Mouse (Mus musculus): Measurements from ENCODE around the gene Myo1g. TPM values are rescaled to one million over a fixed set of nuclear protein-coding genes. Genes with fewer than 3 reads are reported as not detected.

Gene Myo1g
- 0.75 and 1.1 TPM in 2 replicates for polyA plus RNA-seq (2016; fragmentation: Nextera tagmentation; extraction: Ambion mirVana)

DNA sequence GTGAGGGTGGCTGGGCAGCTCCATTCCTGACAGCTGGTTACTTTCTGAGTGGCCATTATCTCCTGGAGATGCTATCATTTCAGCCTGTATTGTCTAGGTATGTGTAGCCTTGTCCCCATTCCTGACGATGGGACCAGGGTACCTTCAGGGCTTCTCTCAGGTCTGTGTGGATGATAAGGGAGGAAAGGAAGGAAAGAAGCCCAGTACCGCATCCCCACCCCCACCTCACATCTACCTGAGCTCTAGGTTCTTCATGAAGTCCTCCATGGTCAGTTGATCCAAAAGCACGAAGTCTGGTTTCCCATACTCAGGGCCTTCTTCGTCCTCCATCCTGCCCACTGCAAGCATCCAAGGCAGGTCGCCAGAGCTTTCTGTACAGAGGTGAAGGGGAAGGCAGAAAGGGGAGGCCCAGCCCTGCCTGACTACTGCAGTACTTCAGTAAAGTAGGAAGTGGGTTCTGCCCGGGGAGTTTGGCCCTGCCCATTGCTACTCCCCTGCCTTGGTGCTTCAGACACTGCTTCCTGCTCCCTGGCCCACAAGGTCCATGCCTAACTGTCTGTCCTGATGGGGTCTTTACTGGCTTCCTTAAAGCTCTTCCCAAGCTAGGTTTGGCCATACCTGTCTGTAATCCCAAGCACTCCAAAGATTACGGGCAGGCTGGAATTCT is at the start of gene Myo1g:
Gene Myo1g (minus strand): TSS at position 459 of the 667 bp plus-strand sequence.
- peaks cover 21% of the 10 kb centered on the region for H3K36me3 ChIP-seq
- H3K9me3 ChIP-seq = no peaks in the 10 kb centered on the region
- no peak within 1 kb of the TSS for H3K4me2 ChIP-seq (replicated peaks)
- H3K4me1 ChIP-seq = no peaks in the 10 kb centered on the region
- no peak within 1 kb of the TSS for H3K4me3 ChIP-seq
- no peaks in the 10 kb centered on the region for H3K27me3 ChIP-seq
- ATAC-seq (ENCODE audit: insufficient number of reproducible peaks, insufficient read depth, low FRiP score, low TSS enrichment) = no peak
- H3K9ac ChIP-seq = no peak within 1 kb of the TSS
- no peak within 1 kb of the TSS for H3K27ac ChIP-seq
- 80% methylated on average over 7 of the region's 7 CpGs for WGBS

- Histone ChIP-seq H3K9ac (no peak overlapping the region), H3K27ac (no peak overlapping the region), H3K27me3 (no peaks in the 10 kb centered on the region), H3K4me3 (no peak overlapping the region), H3K4me2 (replicated peaks) (no peak overlapping the region), H3K9me3 (no peaks in the 10 kb centered on the region), H3K4me1 (no peaks in the 10 kb centered on the region), H3K36me3 (peaks cover 35% of the 10 kb centered on the region)
- WGBS = 54% methylated on average over 3 of the region's 3 CpGs
- ATAC-seq (ENCODE audit: insufficient number of reproducible peaks, insufficient read depth, low FRiP score, low TSS enrichment) = no peak
Observed at GRCm38 (mm10) chr11:6569410-6569777, 48.6 kb upstream of the Myo1g start.

- no peak overlapping the region for H3K4me2 ChIP-seq (replicated peaks)
- ATAC-seq (ENCODE audit: insufficient number of reproducible peaks, insufficient read depth, low FRiP score, low TSS enrichment) = no peak
- no peaks in the 10 kb centered on the region for H3K9me3 ChIP-seq
- H3K4me3 ChIP-seq = no peak overlapping the region
- no peaks in the 10 kb centered on the region for H3K4me1 ChIP-seq
- peaks cover 38% of the 10 kb centered on the region for H3K36me3 ChIP-seq
- H3K9ac ChIP-seq = no peak overlapping the region
- no peak overlapping the region for H3K27ac ChIP-seq
- H3K27me3 ChIP-seq = no peaks in the 10 kb centered on the region
- 73% methylated on average over 11 of the region's 11 CpGs for WGBS
Observed at GRCm38 (mm10) chr11:6568584-6569409, 48.0 kb upstream of the Myo1g start.

DNA sequence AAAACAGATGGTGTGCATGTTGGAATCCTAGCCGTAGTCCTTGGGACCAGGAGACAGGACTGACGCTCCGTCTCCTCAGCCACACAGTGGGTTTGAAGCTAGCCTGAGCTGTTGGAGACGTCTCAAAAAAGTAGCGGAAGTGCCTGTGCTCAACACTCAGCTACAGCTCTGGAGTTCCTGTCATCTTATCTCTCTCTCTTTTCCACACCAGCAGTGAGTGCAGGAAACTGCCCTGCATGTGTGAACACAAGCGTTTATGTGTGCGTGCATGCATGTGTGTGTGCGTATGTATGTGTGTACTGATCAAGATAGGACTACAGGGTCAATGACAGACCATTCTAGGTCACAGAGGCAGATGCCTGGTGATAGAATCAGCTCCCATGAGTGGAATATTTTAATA is 47.2 kb upstream of the Myo1g start:
- Histone ChIP-seq H3K4me3 (no peak overlapping the region), H3K27ac (no peak overlapping the region), H3K36me3 (peaks cover 37% of the 10 kb centered on the region), H3K27me3 (no peaks in the 10 kb centered on the region), H3K4me1 (no peaks in the 10 kb centered on the region), H3K4me2 (replicated peaks) (no peak overlapping the region), H3K9ac (no peak overlapping the region), H3K9me3 (no peaks in the 10 kb centered on the region)
- WGBS = 90% methylated on average over 8 of the region's 8 CpGs
- ATAC-seq (ENCODE audit: insufficient number of reproducible peaks, insufficient read depth, low FRiP score, low TSS enrichment) = no peak

GRCm38 (mm10) chr11:6566496-6566895 is 45.7 kb upstream of the Myo1g start:
- no peak overlapping the region for H3K4me2 ChIP-seq (replicated peaks)
- H3K36me3 ChIP-seq = peaks cover 28% of the 10 kb centered on the region
- H3K4me1 ChIP-seq = no peaks in the 10 kb centered on the region
- no peaks in the 10 kb centered on the region for H3K9me3 ChIP-seq
- H3K9ac ChIP-seq = no peak overlapping the region
- no peak for ATAC-seq (ENCODE audit: insufficient number of reproducible peaks, insufficient read depth, low FRiP score, low TSS enrichment)
- no peak overlapping the region for H3K4me3 ChIP-seq
- 88% methylated on average over 4 of the region's 4 CpGs for WGBS
- no peak overlapping the region for H3K27ac ChIP-seq
- H3K27me3 ChIP-seq = no peaks in the 10 kb centered on the region

GRCm38 (mm10) chr11:6563201-6563600 is 42.4 kb upstream of the Myo1g start:
- Histone ChIP-seq H3K9ac (no peak overlapping the region), H3K27me3 (no peaks in the 10 kb centered on the region), H3K4me1 (no peaks in the 10 kb centered on the region), H3K4me3 (no peak overlapping the region), H3K27ac (no peak overlapping the region), H3K4me2 (replicated peaks) (no peak overlapping the region), H3K36me3 (peaks cover 11% of the 10 kb centered on the region), H3K9me3 (no peaks in the 10 kb centered on the region)
- ATAC-seq (ENCODE audit: insufficient number of reproducible peaks, insufficient read depth, low FRiP score, low TSS enrichment) = no peak
- WGBS = 91% methylated on average over 4 of the region's 4 CpGs

GRCm38 (mm10) chr11:6562359-6562758 is 41.6 kb upstream of the Myo1g start:
- no peaks in the 10 kb centered on the region for H3K4me1 ChIP-seq
- no peaks in the 10 kb centered on the region for H3K27me3 ChIP-seq
- 80% methylated on average over 6 of the region's 6 CpGs for WGBS
- H3K27ac ChIP-seq = no peak overlapping the region
- no peak overlapping the region for H3K9ac ChIP-seq
- H3K4me3 ChIP-seq = no peak overlapping the region
- H3K36me3 ChIP-seq = peaks cover 11% of the 10 kb centered on the region
- H3K4me2 ChIP-seq (replicated peaks) = no peak overlapping the region
- ATAC-seq (ENCODE audit: insufficient number of reproducible peaks, insufficient read depth, low FRiP score, low TSS enrichment) = no peak
- no peaks in the 10 kb centered on the region for H3K9me3 ChIP-seq

DNA sequence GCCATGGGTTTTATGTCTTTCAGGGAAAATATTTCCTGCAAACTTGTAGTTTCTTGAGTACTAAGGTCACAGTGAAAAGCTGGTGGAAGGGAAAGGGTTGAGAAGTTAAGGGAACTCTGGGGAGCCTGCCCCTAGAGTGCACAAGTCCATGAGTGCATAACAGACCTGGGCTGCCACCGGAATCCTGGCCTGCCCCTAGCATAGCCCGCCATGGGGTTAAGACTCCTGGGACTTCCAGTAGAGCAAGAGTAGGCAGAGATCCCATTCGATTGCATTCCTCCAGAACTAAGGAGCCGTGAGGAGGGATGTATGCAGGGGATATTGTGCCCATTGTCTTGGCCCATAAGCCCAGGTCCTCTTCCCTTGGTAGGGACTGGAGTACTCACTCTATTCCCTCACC is 40.7 kb upstream of the Myo1g start:
- no peak overlapping the region for H3K9ac ChIP-seq
- peaks cover 19% of the 10 kb centered on the region for H3K36me3 ChIP-seq
- no peaks in the 10 kb centered on the region for H3K4me1 ChIP-seq
- H3K4me2 ChIP-seq (replicated peaks) = no peak overlapping the region
- ATAC-seq (ENCODE audit: insufficient number of reproducible peaks, insufficient read depth, low FRiP score, low TSS enrichment) = no peak
- H3K9me3 ChIP-seq = no peaks in the 10 kb centered on the region
- no peaks in the 10 kb centered on the region for H3K27me3 ChIP-seq
- 90% methylated on average over 4 of the region's 4 CpGs for WGBS
- no peak overlapping the region for H3K4me3 ChIP-seq
- H3K27ac ChIP-seq = no peak overlapping the region

DNA sequence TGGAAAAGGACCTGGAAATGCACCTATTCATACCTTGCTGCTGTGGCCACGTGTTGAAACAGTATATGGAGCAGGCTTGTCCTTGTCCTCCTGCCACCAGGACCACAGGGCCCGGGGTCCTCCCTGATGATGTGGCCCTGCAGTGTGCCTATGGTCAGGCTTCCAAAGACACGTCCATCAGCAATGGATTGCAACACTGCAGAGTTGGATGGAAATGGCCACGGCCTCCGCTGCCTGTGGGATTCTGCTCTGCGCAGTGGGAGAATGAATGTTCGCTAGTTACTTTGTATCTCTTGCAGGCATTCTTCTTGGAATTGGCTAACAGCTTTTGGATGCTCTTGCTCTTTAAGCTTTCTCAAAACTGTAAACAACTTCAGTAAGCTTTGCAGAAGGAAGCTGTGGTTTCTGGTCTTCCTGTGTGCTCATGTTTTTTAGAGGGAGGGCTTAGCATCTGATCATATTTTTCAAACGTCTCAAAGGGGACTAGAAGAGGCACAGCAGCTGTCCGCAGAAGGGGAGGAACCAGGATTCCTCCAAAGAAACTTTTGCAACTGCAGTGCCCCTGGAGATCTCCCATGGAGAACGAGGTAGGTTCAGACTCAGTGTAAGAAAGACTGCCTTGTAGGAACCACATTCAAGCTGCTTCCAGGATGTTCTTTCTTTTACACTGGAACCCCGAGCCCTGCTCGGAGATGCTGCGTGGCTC is 40.0 kb upstream of the Myo1g start:
- no peaks in the 10 kb centered on the region for H3K27me3 ChIP-seq
- H3K4me1 ChIP-seq = no peaks in the 10 kb centered on the region
- peaks cover 19% of the 10 kb centered on the region for H3K36me3 ChIP-seq
- no peak overlapping the region for H3K4me3 ChIP-seq
- no peak overlapping the region for H3K9ac ChIP-seq
- 88% methylated on average over 13 of the region's 13 CpGs for WGBS
- no peaks in the 10 kb centered on the region for H3K9me3 ChIP-seq
- ATAC-seq (ENCODE audit: insufficient number of reproducible peaks, insufficient read depth, low FRiP score, low TSS enrichment) = no peak
- no peak overlapping the region for H3K4me2 ChIP-seq (replicated peaks)
- H3K27ac ChIP-seq = no peak overlapping the region

GRCm38 (mm10) chr11:6559996-6560395 is 39.2 kb upstream of the Myo1g start:
- no peak for ATAC-seq (ENCODE audit: insufficient number of reproducible peaks, insufficient read depth, low FRiP score, low TSS enrichment)
- 92% methylated on average over 2 of the region's 2 CpGs for WGBS
- peaks cover 19% of the 10 kb centered on the region for H3K36me3 ChIP-seq
- no peak overlapping the region for H3K9ac ChIP-seq
- no peaks in the 10 kb centered on the region for H3K4me1 ChIP-seq
- no peak overlapping the region for H3K4me3 ChIP-seq
- H3K27ac ChIP-seq = no peak overlapping the region
- no peaks in the 10 kb centered on the region for H3K27me3 ChIP-seq
- no peaks in the 10 kb centered on the region for H3K9me3 ChIP-seq
- H3K4me2 ChIP-seq (replicated peaks) = no peak overlapping the region

DNA sequence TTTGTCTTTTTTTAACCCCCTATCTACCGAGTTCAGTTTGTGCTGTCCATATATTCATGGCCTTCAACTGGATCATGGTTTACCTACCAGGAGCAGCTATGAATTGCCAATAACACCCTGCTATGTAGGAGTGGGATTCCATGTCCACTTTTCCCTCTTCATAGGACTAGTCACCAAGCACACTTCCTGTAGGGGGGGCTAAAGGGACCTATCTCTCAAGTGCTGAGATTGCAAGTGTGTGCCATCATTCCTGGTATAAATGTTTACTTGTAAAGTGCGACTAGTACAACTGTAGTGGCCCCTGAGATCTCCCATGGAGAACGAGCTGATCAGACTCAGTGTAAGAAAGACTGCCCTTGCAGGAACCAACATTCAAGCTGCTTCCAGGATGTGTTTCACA is 37.5 kb upstream of the Myo1g start:
- no peak for ATAC-seq (ENCODE audit: insufficient number of reproducible peaks, insufficient read depth, low FRiP score, low TSS enrichment)
- WGBS = 89% methylated on average over 3 of the region's 3 CpGs
- H3K27ac ChIP-seq = no peak overlapping the region
- H3K4me1 ChIP-seq = no peaks in the 10 kb centered on the region
- no peak overlapping the region for H3K4me3 ChIP-seq
- H3K9ac ChIP-seq = no peak overlapping the region
- H3K36me3 ChIP-seq = peaks cover 10% of the 10 kb centered on the region; the same call in 1 of the 2 replicates
- no peak overlapping the region for H3K4me2 ChIP-seq (replicated peaks)
- H3K9me3 ChIP-seq = no peaks in the 10 kb centered on the region
- no peaks in the 10 kb centered on the region for H3K27me3 ChIP-seq

- ATAC-seq (ENCODE audit: insufficient number of reproducible peaks, insufficient read depth, low FRiP score, low TSS enrichment) = no peak
- no peak overlapping the region for H3K9ac ChIP-seq
- 92% methylated on average over 3 of the region's 3 CpGs for WGBS
- no peak overlapping the region for H3K4me2 ChIP-seq (replicated peaks)
- no peak overlapping the region for H3K4me3 ChIP-seq
- H3K9me3 ChIP-seq = no peaks in the 10 kb centered on the region
- H3K27me3 ChIP-seq = no peaks in the 10 kb centered on the region
- peaks cover 5% of the 10 kb centered on the region; the same call in 1 of the 2 replicates for H3K4me1 ChIP-seq
- H3K27ac ChIP-seq = no peak overlapping the region
- peaks cover 6% of the 10 kb centered on the region; the same call in 1 of the 2 replicates for H3K36me3 ChIP-seq
Observed at GRCm38 (mm10) chr11:6550201-6550600, 29.4 kb upstream of the Myo1g start.

All from embryonic facial prominence, embryonic 12.5 days (tissue).